In the genomic region with DNA sequence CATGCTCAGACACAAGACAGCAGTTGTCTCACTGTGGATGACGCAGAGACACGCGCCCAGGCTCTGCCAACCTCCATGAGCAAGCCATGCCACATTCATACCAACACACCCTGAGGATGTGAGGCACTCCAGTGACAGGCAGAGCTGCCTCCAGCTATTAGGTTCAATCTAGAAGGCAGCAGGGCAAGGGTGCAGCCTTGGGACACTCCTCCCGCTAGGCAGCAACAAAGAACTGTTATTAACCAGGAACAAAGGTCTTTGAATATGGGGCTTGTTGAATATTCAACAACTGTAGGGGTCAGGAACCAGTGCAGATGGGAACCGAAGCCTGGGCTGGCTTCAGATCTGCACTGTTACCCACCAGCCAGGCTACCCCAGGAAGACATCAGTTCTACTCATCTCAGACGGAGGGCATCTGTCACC, we compare ENCODE assay signal across 10 mouse cellular contexts. TPM values are rescaled to one million over a fixed set of nuclear protein-coding genes. Genes with fewer than 3 reads are reported as not detected.
DNase-seq lines count a peak whose midpoint lies in the region; ATAC-seq and TF ChIP-seq lines count a peak whose summit lies in the region.
"Had no signal": no experiment of that assay in that cellular context is flagged by ENCODE, and none has a peak within 500 bp of the region (broad histone marks: within the 10 kb centered on the region; RNA-seq: fewer than 3 reads in every experiment).

No protein-coding gene starts in this region.

- no peak for TF ChIP-seq POLR2A in ES-Bruce4 (IDR thresholded peaks at IDR 0.05; ENCODE audit: insufficient read depth, low read length)

- no peaks in the 10 kb centered on the region for H3K27me3 ChIP-seq in ES-Bruce4 (ENCODE audit: control insufficient read depth, insufficient read depth, low read length, poor library complexity, severe bottlenecking)
- no peaks in the 10 kb centered on the region for H3K27me3 ChIP-seq in embryonic facial prominence, embryonic 14.5 days (replicated peaks; ENCODE audit: control insufficient read depth, insufficient read depth, low read length)
- H3K27me3 ChIP-seq in intestine, embryonic 15.5 days (replicated peaks) = no peaks in the 10 kb centered on the region
- H3K27me3 ChIP-seq: hindbrain, embryonic 15.5 days had no signal

- H3K9ac ChIP-seq in ES-Bruce4 (ENCODE audit: low read depth, poor library complexity, severe bottlenecking) = no peak overlapping the region
- no peak overlapping the region for H3K9ac ChIP-seq in embryonic facial prominence, embryonic 14.5 days (ENCODE audit: low read depth, low read length)
- no peak overlapping the region for H3K9ac ChIP-seq in intestine, embryonic 15.5 days
- H3K9ac ChIP-seq: hindbrain, embryonic 15.5 days had no signal

- no peaks in the 10 kb centered on the region for H3K9me3 ChIP-seq in ES-Bruce4 (replicated peaks; ENCODE audit: control insufficient read depth, insufficient read depth, low read length, poor library complexity, severe bottlenecking)
- peaks cover 3% of the 10 kb centered on the region; the same call in 1 of the 2 replicates for H3K9me3 ChIP-seq in embryonic facial prominence, embryonic 14.5 days (ENCODE audit: control insufficient read depth, low read length)
- H3K9me3 ChIP-seq in intestine, embryonic 15.5 days = no peaks in the 10 kb centered on the region
- H3K9me3 ChIP-seq: hindbrain, embryonic 15.5 days had no signal

- H3K27ac ChIP-seq in ES-Bruce4 (ENCODE audit: insufficient read depth, low read length) = no peak overlapping the region
- no peak overlapping the region for H3K27ac ChIP-seq in embryonic facial prominence, embryonic 14.5 days (replicated peaks; ENCODE audit: low read depth, low read length)
- no peak overlapping the region for H3K27ac ChIP-seq in intestine, embryonic 15.5 days
- H3K27ac ChIP-seq: hindbrain, embryonic 15.5 days had no signal

- peak; percentile 30; the same call in 1 of the 2 replicates for ATAC-seq in embryonic facial prominence, embryonic 14.5 days (ENCODE audit: low read depth)
- peak; percentile 83 for ATAC-seq in intestine, embryonic 15.5 days
- no peak for ATAC-seq in megakaryocyte progenitor cell, adult 5-6 weeks (replicated peaks; ENCODE audit: poor library complexity)

- H3K4me2 ChIP-seq in embryonic facial prominence, embryonic 14.5 days (ENCODE audit: low read depth, low read length) = no peak overlapping the region
- H3K4me2 ChIP-seq in intestine, embryonic 15.5 days (replicated peaks) = no peak overlapping the region
- H3K4me2 ChIP-seq: hindbrain, embryonic 15.5 days had no signal

- no peaks in the 10 kb centered on the region for H3K36me3 ChIP-seq in ES-Bruce4 (ENCODE audit: control insufficient read depth, insufficient read depth, low read length, poor library complexity, severe bottlenecking)
- 0 out of 2 replicates have a peak, but pooled peaks cover 4% of the 10 kb centered on the region for H3K36me3 ChIP-seq in embryonic facial prominence, embryonic 14.5 days (ENCODE audit: control insufficient read depth, insufficient read depth, low read length)
- H3K36me3 ChIP-seq in intestine, embryonic 15.5 days = no peaks in the 10 kb centered on the region

- no peak overlapping the region for H3K4me3 ChIP-seq in ES-Bruce4 (ENCODE audit: low read depth, low read length)
- H3K4me3 ChIP-seq in embryonic facial prominence, embryonic 14.5 days (ENCODE audit: low read depth, low read length) = no peak overlapping the region
- H3K4me3 ChIP-seq in intestine, embryonic 15.5 days (replicated peaks) = no peak overlapping the region
- H3K4me3 ChIP-seq: hindbrain, embryonic 15.5 days had no signal

- WGBS in embryonic facial prominence, embryonic 14.5 days = 62% methylated on average over 6 of the region's 6 CpGs
- 66% methylated on average over 6 of the region's 6 CpGs for WGBS in intestine, embryonic 15.5 days

- 0 out of 2 replicates have a peak, but pooled peaks have one; percentile 7 for TF ChIP-seq EP300 in ES-Bruce4 (IDR thresholded peaks at IDR 0.05; ENCODE audit: insufficient read depth, low read depth, low read length)

- peaks cover 2% of the 10 kb centered on the region for H3K4me1 ChIP-seq in ES-Bruce4 (ENCODE audit: control insufficient read depth, insufficient read depth, low read length)
- H3K4me1 ChIP-seq in embryonic facial prominence, embryonic 14.5 days (ENCODE audit: control insufficient read depth, insufficient read depth, low read length) = no peaks in the 10 kb centered on the region
- no peaks in the 10 kb centered on the region for H3K4me1 ChIP-seq in intestine, embryonic 15.5 days (replicated peaks)
- H3K4me1 ChIP-seq: hindbrain, embryonic 15.5 days had no signal

- no peak for TF ChIP-seq CTCF in ES-Bruce4 (IDR thresholded peaks at IDR 0.05; ENCODE audit: low read depth, low read length)

- DNase-seq in layer of hippocampus, adult 11-12 months (ENCODE audit: low spot score) = peak; percentile 64
- DNase-seq in layer of hippocampus, postnatal 10 days (ENCODE audit: low spot score in 2 of 2) = no peak
- DNase-seq in embryonic facial prominence, embryonic 14.5 days (ENCODE audit: low spot score) = no peak
- no peak for DNase-seq in kidney, postnatal 25 days
- DNase-seq in right cerebral cortex, postnatal 10 days (ENCODE audit: low spot score in 2 of 2) = no peak
- DNase-seq: heart, adult 18-20 months had no signal

RNA-seq across cellular contexts. Expression of a gene that starts 15.4 kb away (rescaled TPM):
- 10 to 100 TPM; 18.6 to 19.4 TPM for total RNA-seq in layer of hippocampus, postnatal 10 days (2021)
- polyA plus RNA-seq in ES-Bruce4 (2011; ENCODE audit: insufficient read depth, insufficient read length, low read depth, missing spikeins) = 7.7 TPM in 2 replicates
- polyA plus RNA-seq in embryonic facial prominence, embryonic 14.5 days (2014; fragmentation: Nextera tagmentation; extraction: Ambion mirVana) = 5.9 and 7.2 TPM in 2 replicates
- 2.0 and 2.4 TPM in 2 replicates for polyA plus RNA-seq in intestine, embryonic 15.5 days (2015; fragmentation: Nextera tagmentation; extraction: Ambion mirVana)
- total RNA-seq in megakaryocyte progenitor cell, adult 5-6 weeks (2015) = 0.29 and 0.84 TPM in 2 replicates
- total RNA-seq in megakaryocyte progenitor cell, adult 5-6 weeks (2017) = 0.20 and 0.33 TPM in 2 replicates

RNA-seq across cellular contexts. Expression of a gene that starts 28.0 kb away (rescaled TPM):
- under 1 TPM; 0.29 to 0.32 TPM for total RNA-seq in layer of hippocampus, postnatal 10 days (2021)
- polyA plus RNA-seq in ES-Bruce4 (2011; ENCODE audit: insufficient read depth, insufficient read length, low read depth, missing spikeins) = 0.16 and 0.30 TPM in 2 replicates
- polyA plus RNA-seq in embryonic facial prominence, embryonic 14.5 days (2014; fragmentation: Nextera tagmentation; extraction: Ambion mirVana) = 0.58 and 1.0 TPM in 2 replicates
- polyA plus RNA-seq in intestine, embryonic 15.5 days (2015; fragmentation: Nextera tagmentation; extraction: Ambion mirVana) = 9.6 and 11.3 TPM in 2 replicates
- not detected in 2 replicates for total RNA-seq in megakaryocyte progenitor cell, adult 5-6 weeks (2015)
- not detected in 2 replicates for total RNA-seq in megakaryocyte progenitor cell, adult 5-6 weeks (2017)

RNA-seq across cellular contexts. Expression of a gene that starts 36.0 kb away (rescaled TPM):
- 10 to 100 TPM; 37.3 to 39.2 TPM for total RNA-seq in layer of hippocampus, postnatal 10 days (2021)
- polyA plus RNA-seq in ES-Bruce4 (2011; ENCODE audit: insufficient read depth, insufficient read length, low read depth, missing spikeins) = 29.0 and 30.8 TPM in 2 replicates
- 98.7 and 100 TPM in 2 replicates for polyA plus RNA-seq in embryonic facial prominence, embryonic 14.5 days (2014; fragmentation: Nextera tagmentation; extraction: Ambion mirVana)
- 124 and 134 TPM in 2 replicates for polyA plus RNA-seq in intestine, embryonic 15.5 days (2015; fragmentation: Nextera tagmentation; extraction: Ambion mirVana)
- total RNA-seq in megakaryocyte progenitor cell, adult 5-6 weeks (2015) = 32.5 and 36.9 TPM in 2 replicates
- total RNA-seq in megakaryocyte progenitor cell, adult 5-6 weeks (2017) = 32.6 and 39.1 TPM in 2 replicates
